Mouse (Mus musculus) midbrain, embryonic 14.5 days (tissue): Measurements from ENCODE around the gene Tprn. TPM values are rescaled to one million over a fixed set of nuclear protein-coding genes. Genes with fewer than 3 reads are reported as not detected.

Experiments
- ATAC-seq: fragments of 200-750 bp; cut with Nextera tagmentation; 2 replicates; pipeline ENCODE4 v1.8.0; 2017; ENCODE audit warnings: moderate number of reproducible peaks, moderate library complexity; ENCODE audit not compliant: low FRiP score, low TSS enrichment
- DNase-seq: peaks from one replicate; pipeline ENCODE4 v3.0.0-alpha.2; 2015
- H3K27ac ChIP-seq: fragments of 300-500 bp; sonication (generic); replicated peaks from 2 replicates; pipeline ENCODE4 v1.5.1; 2014; ENCODE audit warnings: mild to moderate bottlenecking, low read depth, low read length, moderate library complexity
- H3K27me3 ChIP-seq: fragments of 300-500 bp; sonication (generic); 2 replicates; pipeline ENCODE4 v1.6.1; 2014; ENCODE audit warnings: low read length, control low read depth, mixed read lengths; ENCODE audit not compliant: control insufficient read depth, insufficient read depth
- H3K36me3 ChIP-seq: fragments of 300-500 bp; sonication (generic); 2 replicates; pipeline ENCODE4 v1.6.1; 2014; ENCODE audit warnings: low read length, control low read depth; ENCODE audit not compliant: control insufficient read depth, insufficient read depth
- H3K4me1 ChIP-seq: fragments of 300-500 bp; sonication (generic); 2 replicates; pipeline ENCODE4 v1.6.1; 2014; ENCODE audit warnings: mild to moderate bottlenecking, antibody characterized with exemption, low read length, control low read depth; ENCODE audit not compliant: control insufficient read depth, insufficient read depth
- H3K4me2 ChIP-seq: fragments of 300-500 bp; sonication (generic); 2 replicates; pipeline ENCODE4 v1.6.1; 2014; ENCODE audit warnings: mild to moderate bottlenecking, low read length, moderate library complexity
- H3K4me3 ChIP-seq: fragments of 300-500 bp; sonication (generic); replicated peaks from 2 replicates; pipeline ENCODE4 v1.5.1; 2014; ENCODE audit warnings: low read depth, low read length
- H3K9ac ChIP-seq: fragments of 300-500 bp; sonication (generic); replicated peaks from 2 replicates; pipeline ENCODE4 v1.6.1; 2014; ENCODE audit warnings: mild to moderate bottlenecking, low read length, moderate library complexity
- H3K9me3 ChIP-seq: fragments of 300-500 bp; sonication (generic); 2 replicates; pipeline ENCODE4 v1.6.1; 2016; ENCODE audit warnings: low read length, control low read depth, mixed read lengths; ENCODE audit not compliant: control insufficient read depth
- WGBS: fragments of 180-500 bp; shearing (Covaris S2); extraction: QIAGEN DNeasy Blood & Tissue Kit; methylation state at CpG from one replicate; pipeline ENCODE4 v1.1.7; 2014; 5-methylcytosine and 5-hydroxymethylcytosine counted together
- polyA plus RNA-seq: library from polyadenylated mRNA; unstranded; fragments of >200 nt; fragmentation: Nextera tagmentation; extraction: Ambion mirVana; gene quantifications from 2 replicates; pipeline ENCODE4 v1.2.1, GENCODE M21; 2014

Gene Tprn
- polyA plus RNA-seq, 1 experiment from 2014 or later, result 13.3 TPM

GRCm38 (mm10) chr2:25231038-25231437, 31.4 kb upstream of the Tprn start:
- no peaks in the 10 kb centered on the region for H3K4me1 ChIP-seq
- H3K4me3 ChIP-seq, result no peak overlapping the region
- ATAC-seq (no peak), DNase-seq (no peak)
- no peaks in the 10 kb centered on the region for H3K36me3 ChIP-seq
- H3K27ac ChIP-seq, result no peak overlapping the region
- 54% methylated on average over 12 of the region's 12 CpGs for WGBS
- H3K4me2 ChIP-seq, result no peak overlapping the region
- H3K9me3 ChIP-seq, result no peaks in the 10 kb centered on the region
- H3K27me3 ChIP-seq, result no peaks in the 10 kb centered on the region
- H3K9ac ChIP-seq, result no peak overlapping the region

- ATAC-seq, result no peak
- Histone ChIP-seq H3K27ac (no peak overlapping the region), H3K27me3 (no peaks in the 10 kb centered on the region), H3K9me3 (no peaks in the 10 kb centered on the region), H3K4me3 (no peak overlapping the region), H3K4me2 (no peak overlapping the region), H3K4me1 (no peaks in the 10 kb centered on the region), H3K36me3 (no peaks in the 10 kb centered on the region), H3K9ac (no peak overlapping the region)
- no peak for DNase-seq
- WGBS, result 86% methylated on average over 4 of the region's 4 CpGs
Observed at GRCm38 (mm10) chr2:25233421-25233820, 29.0 kb upstream of the Tprn start.

GRCm38 (mm10) chr2:25234050-25234449, 28.4 kb upstream of the Tprn start, which contains the start of gene Slc34a3:
Gene Slc34a3 (minus strand): TSS chr2:25234364.
- 89% methylated on average over 3 of the region's 3 CpGs for WGBS
- Histone ChIP-seq H3K4me1 (no peaks in the 10 kb centered on the region), H3K36me3 (no peaks in the 10 kb centered on the region), H3K4me3 (no peak within 1 kb of the TSS), H3K9me3 (no peaks in the 10 kb centered on the region), H3K4me2 (no peak within 1 kb of the TSS), H3K9ac (no peak within 1 kb of the TSS), H3K27me3 (no peaks in the 10 kb centered on the region), H3K27ac (no peak within 1 kb of the TSS)
- DNase-seq (no peak), ATAC-seq (no peak)

GRCm38 (mm10) chr2:25234551-25235220, 27.7 kb upstream of the Tprn start:
- Histone ChIP-seq H3K4me3 (no peak overlapping the region), H3K9me3 (no peaks in the 10 kb centered on the region), H3K36me3 (no peaks in the 10 kb centered on the region), H3K27me3 (no peaks in the 10 kb centered on the region), H3K9ac (no peak overlapping the region), H3K4me1 (no peaks in the 10 kb centered on the region), H3K4me2 (no peak overlapping the region), H3K27ac (no peak overlapping the region)
- 77% methylated on average over 5 of the region's 5 CpGs for WGBS
- ATAC-seq, result no peak
- DNase-seq, result no peak

- no peaks in the 10 kb centered on the region for H3K9me3 ChIP-seq
- H3K36me3 ChIP-seq, result no peaks in the 10 kb centered on the region
- H3K4me1 ChIP-seq, result peaks cover 7% of the 10 kb centered on the region
- no peak within 1 kb of the TSS for H3K4me2 ChIP-seq
- 38% methylated on average over 8 of the region's 8 CpGs for WGBS
- H3K27me3 ChIP-seq, result no peaks in the 10 kb centered on the region
- no peak within 1 kb of the TSS for H3K27ac ChIP-seq
- H3K4me3 ChIP-seq, result no peak within 1 kb of the TSS
- ATAC-seq, result no peak
- H3K9ac ChIP-seq, result no peak within 1 kb of the TSS
- no peak for DNase-seq
Observed at GRCm38 (mm10) chr2:25236614-25237013, 25.8 kb upstream of the Tprn start, which contains the start of gene Rnf224. Gene Rnf224 (minus strand): TSS chr2:25236787.

- Histone ChIP-seq H3K4me3 (no peak overlapping the region), H3K4me2 (no peak overlapping the region), H3K9ac (no peak overlapping the region), H3K9me3 (no peaks in the 10 kb centered on the region), H3K36me3 (no peaks in the 10 kb centered on the region), H3K4me1 (peaks cover 10% of the 10 kb centered on the region), H3K27ac (no peak overlapping the region), H3K27me3 (no peaks in the 10 kb centered on the region)
- ATAC-seq (no peak), DNase-seq (no peak)
- 67% methylated on average over 4 of the region's 4 CpGs for WGBS
Observed at GRCm38 (mm10) chr2:25237522-25237921, 24.9 kb upstream of the Tprn start.

GRCm38 (mm10) chr2:25238106-25238505, 24.3 kb upstream of the Tprn start:
- peaks cover 15% of the 10 kb centered on the region for H3K4me1 ChIP-seq
- ATAC-seq, result no peak
- no peak overlapping the region for H3K4me2 ChIP-seq
- no peaks in the 10 kb centered on the region for H3K27me3 ChIP-seq
- H3K27ac ChIP-seq, result no peak overlapping the region
- no peak overlapping the region for H3K9ac ChIP-seq
- no peaks in the 10 kb centered on the region for H3K9me3 ChIP-seq
- no peak overlapping the region for H3K4me3 ChIP-seq
- no peak for DNase-seq
- H3K36me3 ChIP-seq, result no peaks in the 10 kb centered on the region

- peaks cover 6% of the 10 kb centered on the region; the same call in 1 of the 2 replicates for H3K36me3 ChIP-seq
- no peak for ATAC-seq
- H3K27ac ChIP-seq, result no peak overlapping the region
- no peaks in the 10 kb centered on the region for H3K9me3 ChIP-seq
- no peak overlapping the region for H3K4me2 ChIP-seq
- WGBS, result 90% methylated on average over 3 of the region's 3 CpGs
- no peak for DNase-seq
- peaks cover 19% of the 10 kb centered on the region for H3K4me1 ChIP-seq
- no peak overlapping the region for H3K9ac ChIP-seq
- no peaks in the 10 kb centered on the region for H3K27me3 ChIP-seq
- H3K4me3 ChIP-seq, result no peak overlapping the region
Observed at GRCm38 (mm10) chr2:25239766-25240165, 22.7 kb upstream of the Tprn start.

- no peak for DNase-seq
- peaks cover 10% of the 10 kb centered on the region; the same call in 1 of the 2 replicates for H3K36me3 ChIP-seq
- 54% methylated on average over 8 of the region's 8 CpGs for WGBS
- H3K9ac ChIP-seq, result no peak overlapping the region
- H3K27me3 ChIP-seq, result no peaks in the 10 kb centered on the region
- no peaks in the 10 kb centered on the region for H3K9me3 ChIP-seq
- ATAC-seq, result no peak
- peaks cover 19% of the 10 kb centered on the region for H3K4me1 ChIP-seq
- peak overlapping the region; percentile 69; the same call in 1 of the 2 replicates for H3K4me3 ChIP-seq
- H3K27ac ChIP-seq, result no peak overlapping the region; the same call in 1 of the 2 replicates
- peak overlapping the region; percentile 82 for H3K4me2 ChIP-seq
Observed at GRCm38 (mm10) chr2:25240310-25240709, 22.1 kb upstream of the Tprn start.
